Mouse (Mus musculus) heart, postnatal 10 days (tissue): ENCODE measurements around the gene Chst3. TPM values are rescaled to one million over a fixed set of nuclear protein-coding genes. Genes with fewer than 3 reads are reported as not detected.
A peak's percentile ranks its signal among the peaks of the same experiment; 100 is the strongest.
"Not testable (repeated sequence)": the region's sequence is repeated elsewhere in the genome, so short reads cannot be mapped to it uniquely, and the experiment has no call there.

Source experiments
- DNase-seq, 2 experiments: peaks; one replicate each; pipeline ENCODE4 v3.0.0; 2021
- intact Hi-C: fragments of 180-260 bp; cut with DNase I; formaldehyde crosslinking; loops from one replicate; pipeline ENCODE4 v1.15.1; 2025
- microRNA-seq, 2 experiments: library from miRNA; unstranded; fragments of <30 nt; microRNA quantifications; one replicate each; pipeline ENCODE4 v1.2.0; 2022
- total RNA-seq, 2 experiments: library from RNA; stranded (reverse); gene quantifications; 2 replicates each; pipeline ENCODE4 v1.2.3; 2021

The Chst3 gene
- total RNA-seq, 2 experiments from 2014 or later, result 1.4 to 1.8 TPM

DNA sequence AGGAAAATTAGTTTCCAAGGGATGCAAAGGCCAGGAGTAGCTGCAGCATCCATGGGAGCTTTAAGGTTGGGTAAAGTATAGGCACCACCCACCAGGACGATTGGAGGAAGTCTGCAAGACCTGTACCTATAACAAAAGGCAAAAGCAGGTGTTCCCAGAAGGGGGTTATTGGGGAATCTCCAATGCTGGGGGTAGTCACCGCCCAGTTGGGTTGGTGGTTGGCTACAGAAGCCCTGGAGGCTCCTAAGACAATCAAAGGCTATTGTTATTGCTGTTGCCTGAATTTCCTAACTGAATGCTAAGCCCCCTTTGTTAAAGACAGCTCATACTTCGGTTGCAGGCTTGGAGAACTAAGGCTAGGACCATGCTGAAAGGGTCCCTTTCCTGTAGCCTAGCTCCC is 53.0 kb downstream of the Chst3 start:
- intact Hi-C loops, result no loop called here
- DNase-seq, result no peak

- no peak for DNase-seq
- intact Hi-C loops, result no loop called here
These were observed 54.2 kb downstream of the Chst3 start for GRCm38 (mm10) chr10:60164869-60165268.

- intact Hi-C loops, result no loop called here
- DNase-seq, result no peak
These were observed 56.1 kb downstream of the Chst3 start for GRCm38 (mm10) chr10:60162973-60163255.

DNA sequence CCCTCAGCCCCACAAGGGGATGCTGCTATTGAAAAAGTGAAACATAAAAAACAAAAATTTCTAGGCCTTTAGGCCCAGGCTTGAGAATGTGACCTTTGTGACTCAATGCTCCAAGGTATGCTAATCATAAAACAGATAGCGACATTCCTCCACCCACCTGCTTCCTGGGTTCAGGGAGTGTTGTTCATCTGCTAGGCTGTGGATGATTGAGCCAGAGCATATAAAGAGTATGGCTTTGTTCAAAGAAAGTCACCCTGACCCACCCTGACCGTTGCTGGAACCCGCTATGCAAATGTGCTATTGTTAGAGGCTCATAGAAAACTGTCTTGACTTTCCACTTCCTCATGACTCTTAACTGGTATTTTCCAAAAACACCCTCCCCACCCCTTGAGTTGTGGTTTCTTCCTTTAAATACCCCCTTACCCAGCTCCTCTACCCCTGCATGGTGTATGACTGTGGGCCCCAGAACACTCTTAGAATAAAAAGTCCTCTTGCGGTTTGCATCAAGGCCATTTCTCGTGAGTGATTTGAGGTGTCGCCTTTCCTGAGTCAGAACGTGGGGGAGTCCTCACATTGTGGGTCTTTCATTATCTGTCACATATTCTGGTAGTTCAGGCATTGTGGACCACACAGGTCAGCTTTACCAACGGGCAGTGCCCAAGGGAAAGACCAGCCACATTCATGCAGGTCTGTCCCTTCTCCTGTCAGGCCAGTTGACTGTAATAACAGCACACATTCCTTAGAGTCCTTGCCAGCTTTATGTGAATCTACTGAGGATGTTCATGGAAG is 56.7 kb downstream of the Chst3 start:
- DNase-seq, intact Hi-C loops: not testable (repeated sequence)

GRCm38 (mm10) chr10:60161397-60161796 is 57.7 kb downstream of the Chst3 start:
- DNase-seq, intact Hi-C loops: not testable (repeated sequence)

DNA sequence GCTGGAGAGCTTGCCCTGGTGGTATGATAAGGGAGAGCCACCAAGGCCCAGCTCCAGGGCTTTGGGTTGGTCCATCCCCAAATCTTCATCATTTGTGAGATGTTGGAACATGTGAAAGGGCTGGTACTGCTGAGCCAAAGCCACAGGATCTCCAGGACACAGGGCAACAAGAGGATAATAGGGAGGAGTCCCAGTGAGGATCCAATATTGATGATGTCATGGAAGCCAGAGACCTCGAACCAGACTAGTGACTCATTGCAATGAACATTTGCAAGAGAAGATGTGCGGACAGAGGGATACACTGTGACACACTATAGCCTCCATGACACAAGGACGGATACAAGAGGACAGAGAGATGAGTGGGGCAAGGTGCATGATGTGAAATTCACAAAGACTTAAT is 60.9 kb downstream of the Chst3 start:
- intact Hi-C loops, result no loop called here
- DNase-seq, result no peak

DNA sequence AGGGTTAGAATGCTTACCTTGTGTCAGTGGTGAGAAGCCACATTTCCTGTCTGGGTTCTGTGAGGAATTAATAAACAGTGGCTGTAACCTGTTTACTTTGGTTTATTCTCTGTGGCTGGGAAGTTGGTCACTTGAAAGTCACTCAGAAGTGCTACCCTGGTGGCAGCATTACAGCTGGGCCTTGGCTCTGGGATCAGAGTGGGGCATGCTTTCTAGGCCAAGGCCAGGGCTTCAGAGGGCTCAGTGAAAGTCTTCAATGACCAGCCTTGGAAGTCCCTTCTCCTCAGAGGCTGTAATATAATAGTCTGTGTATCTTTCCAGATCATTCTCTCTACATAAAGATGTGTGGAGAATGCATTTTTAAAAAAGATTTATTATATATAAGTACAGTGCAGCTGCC is 63.0 kb downstream of the Chst3 start:
- intact Hi-C loops, result no loop called here

DNA sequence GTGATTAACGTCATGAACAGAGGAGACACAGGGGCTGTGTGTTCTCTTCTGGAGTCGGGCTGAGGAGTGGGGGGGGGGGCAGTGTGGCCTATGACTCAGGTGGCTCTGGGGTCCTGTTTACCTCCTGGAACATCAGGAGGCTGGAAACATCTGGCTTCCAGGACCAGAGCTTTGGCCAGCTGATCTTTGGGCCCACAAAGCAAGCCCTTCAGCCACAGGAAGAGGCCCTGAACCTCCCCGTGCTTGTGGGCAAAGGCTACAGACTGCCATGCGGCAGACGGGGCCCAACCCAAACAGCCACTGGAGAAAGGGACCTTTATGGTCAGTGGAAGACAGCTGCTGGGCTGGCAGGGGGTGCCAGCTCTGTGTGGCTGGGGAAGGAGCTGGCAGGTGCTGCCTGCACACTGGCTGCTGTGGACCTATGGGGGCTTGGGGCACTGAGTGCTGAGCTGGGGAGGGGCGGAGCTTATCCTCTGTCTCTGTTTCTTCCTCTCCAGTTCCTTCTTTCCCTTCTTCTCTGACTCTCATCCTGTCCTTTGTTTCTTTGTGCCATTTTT is 67.9 kb downstream of the Chst3 start:
- DNase-seq, result no peak
- intact Hi-C loops, result no loop called here

More for the DNA sequence above, 63.0 kb downstream of the Chst3 start:
- DNase-seq, result no peak

DNA sequence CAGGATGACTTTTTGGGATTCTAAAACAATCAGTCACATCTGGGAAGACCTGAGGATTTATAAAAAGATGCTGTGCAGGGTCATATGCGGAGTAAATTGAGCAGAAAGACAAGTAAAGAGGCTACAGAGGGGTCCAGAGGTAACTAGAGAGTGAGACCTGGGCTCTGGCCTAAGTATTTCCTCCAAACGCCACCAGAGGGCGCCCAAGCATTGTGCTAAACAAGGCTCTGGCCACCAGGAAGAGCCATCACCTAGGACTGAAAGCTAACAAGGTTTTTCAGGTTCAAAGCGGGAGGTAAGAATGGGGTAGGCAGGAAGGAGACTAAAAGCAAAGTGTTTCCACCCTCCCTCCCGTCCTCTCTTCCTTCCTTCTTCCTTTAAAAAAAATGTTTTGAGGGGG is 71.0 kb downstream of the Chst3 start:
- intact Hi-C loops, result loop anchor here (2.0 kb wide), 2 partner anchors 43 to 97 kb away; no protein-coding TSS in a partner anchor
- peak; percentile 84 to 89 for DNase-seq

- intact Hi-C loops, result loop anchor here (2.0 kb wide), 2 partner anchors 43 to 97 kb away; no protein-coding TSS in a partner anchor
- not testable (repeated sequence) for DNase-seq
These were observed 71.5 kb downstream of the Chst3 start for GRCm38 (mm10) chr10:60147510-60148047.

DNA sequence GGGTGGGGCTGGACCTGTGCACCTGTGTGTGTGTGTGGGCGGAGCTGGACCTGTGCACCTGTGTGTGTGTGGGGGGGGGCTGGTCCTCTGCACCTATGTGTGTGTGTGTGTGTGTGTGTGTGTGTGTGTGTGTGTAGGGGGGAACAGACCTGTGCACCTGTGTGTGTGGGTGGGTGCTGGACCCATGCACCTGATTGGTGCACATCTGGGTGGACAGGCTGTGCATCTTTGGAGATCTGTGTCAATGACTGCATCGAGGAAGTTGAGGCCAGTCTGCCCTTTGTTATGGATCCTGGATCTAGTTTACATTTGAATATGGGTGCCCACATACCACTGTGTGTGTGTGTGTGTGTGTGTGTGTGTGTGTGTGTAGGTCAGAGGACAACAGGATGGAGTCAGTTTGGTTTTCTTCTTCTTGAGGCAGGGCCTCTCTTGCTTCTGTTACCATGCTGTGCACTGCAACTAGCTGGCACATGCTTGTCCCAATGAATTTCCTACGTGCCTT is 77.4 kb downstream of the Chst3 start:
- intact Hi-C loops, result no loop called here
- DNase-seq, result no peak

GRCm38 (mm10) chr10:60140751-60141150 is 78.3 kb downstream of the Chst3 start:
- DNase-seq, result no peak
- intact Hi-C loops, result no loop called here

DNA sequence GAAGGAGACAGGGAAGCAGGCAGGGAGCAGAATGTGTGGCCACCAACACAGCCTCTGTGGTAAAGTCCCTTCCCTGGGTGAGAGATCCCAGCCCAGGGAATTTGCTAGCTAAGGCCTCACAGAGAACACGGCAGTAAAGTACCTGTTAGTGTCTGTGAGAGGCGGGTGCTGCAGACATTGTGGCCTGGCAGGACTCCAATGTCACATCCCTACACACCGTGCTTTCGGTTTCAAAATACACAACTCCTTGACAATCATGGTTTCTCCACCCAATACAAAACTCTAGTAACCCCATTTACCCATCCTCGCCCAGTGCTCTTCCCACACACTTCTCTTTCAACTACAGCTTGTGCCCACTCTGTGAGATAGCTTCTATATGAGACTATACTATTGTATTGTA is 80.4 kb downstream of the Chst3 start:
- intact Hi-C loops, result no loop called here
- DNase-seq, result no peak

DNA sequence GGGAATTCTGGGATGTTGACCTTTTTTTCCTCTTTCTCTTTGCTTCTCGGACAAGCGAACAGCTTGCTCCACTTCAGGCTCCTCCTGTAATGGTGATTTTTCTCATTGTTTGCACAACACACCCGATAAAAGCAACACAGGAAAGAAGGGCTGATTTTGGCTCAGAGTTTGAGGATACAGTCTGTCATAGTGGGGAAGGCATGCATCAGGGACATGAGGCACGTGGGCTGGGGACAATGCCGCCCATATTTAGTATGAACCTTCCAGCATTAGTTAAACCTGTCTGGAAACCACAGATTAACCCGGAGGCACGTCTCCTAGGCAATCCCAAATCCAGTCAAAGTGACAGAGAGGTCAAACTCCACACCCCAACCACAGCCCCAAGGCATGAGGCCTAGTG is 82.1 kb downstream of the Chst3 start:
- no peak for DNase-seq
- intact Hi-C loops, result no loop called here

GRCm38 (mm10) chr10:60136010-60136409 is 83.0 kb downstream of the Chst3 start:
- DNase-seq, intact Hi-C loops: not testable (repeated sequence)

DNA sequence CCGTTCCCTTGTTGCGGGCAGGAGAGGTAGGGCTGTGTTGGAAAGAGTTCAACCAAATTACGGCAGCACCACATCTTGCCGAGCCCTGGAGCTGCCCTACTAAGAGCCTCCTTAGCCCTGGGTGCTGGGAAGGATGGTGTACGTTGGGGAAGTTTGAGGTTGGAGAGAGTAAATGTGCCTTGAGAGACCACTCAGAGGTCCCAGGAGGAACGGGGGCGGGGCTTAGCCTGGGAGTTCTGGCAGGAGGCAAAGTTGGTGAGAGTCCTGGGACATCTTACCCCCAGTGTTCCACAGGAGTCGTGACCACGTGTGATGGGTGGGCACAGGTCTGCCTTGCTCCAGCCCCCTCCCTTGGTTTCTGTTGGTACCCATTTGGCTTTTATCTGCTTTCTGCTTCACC is 84.9 kb downstream of the Chst3 start:
- intact Hi-C loops, result no loop called here
- no peak for DNase-seq

DNA sequence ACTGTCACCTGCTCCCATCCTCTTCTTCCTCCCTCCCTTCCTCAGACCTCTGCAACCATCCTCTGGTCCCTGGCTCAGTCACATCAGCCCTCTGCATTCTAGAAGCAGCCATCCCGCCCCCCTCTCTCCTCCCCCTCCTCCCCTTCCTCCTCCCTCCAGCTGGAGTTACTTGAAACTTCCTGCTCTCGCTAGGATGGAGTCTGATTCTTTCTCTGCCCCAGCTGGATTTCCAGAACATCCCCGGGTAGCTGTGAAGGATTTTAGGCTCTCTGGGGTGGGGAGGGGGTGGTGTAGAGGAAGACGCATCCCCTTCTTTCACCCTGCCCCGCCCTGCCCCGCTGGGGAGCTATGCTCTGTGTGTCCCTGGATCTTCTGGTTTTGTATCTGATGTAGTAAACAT is 85.6 kb downstream of the Chst3 start:
- intact Hi-C loops, result no loop called here
- no peak for DNase-seq

Small RNA genes lying within 50 kb of the gene (microRNA-seq; reads per million reads assigned to microRNA genes)
- gene Gm22117, result 0 reads per million in 2 experiments

Other genes starting within 250 kb of the Chst3 start
- 10 to 100 TPM; 20.8 to 22.8 TPM for gene Ascc1, start 216.5 kb downstream of the Chst3 start, total RNA-seq
- 10 to 100 TPM; 73.8 to 83.7 TPM for gene Anapc16, start 216.1 kb downstream of the Chst3 start, total RNA-seq
- gene Spock2, start 113.0 kb downstream of the Chst3 start, total RNA-seq, result 10 to 100 TPM in 1 of 2 experiments, 1 to 10 TPM in 1; 8.8 to 11.0 TPM
- 100 to 1,000 TPM; 806 to 812 TPM for gene Psap, start 58.4 kb upstream of the Chst3 start, total RNA-seq
- 10 to 100 TPM; 20.4 to 27.3 TPM for gene Vsir, start 127.6 kb upstream of the Chst3 start, total RNA-seq
- not detected for gene Gm17455, start 180.5 kb upstream of the Chst3 start, total RNA-seq